Mouse (Mus musculus): ENCODE results near the gene Ahcy.

DNA sequence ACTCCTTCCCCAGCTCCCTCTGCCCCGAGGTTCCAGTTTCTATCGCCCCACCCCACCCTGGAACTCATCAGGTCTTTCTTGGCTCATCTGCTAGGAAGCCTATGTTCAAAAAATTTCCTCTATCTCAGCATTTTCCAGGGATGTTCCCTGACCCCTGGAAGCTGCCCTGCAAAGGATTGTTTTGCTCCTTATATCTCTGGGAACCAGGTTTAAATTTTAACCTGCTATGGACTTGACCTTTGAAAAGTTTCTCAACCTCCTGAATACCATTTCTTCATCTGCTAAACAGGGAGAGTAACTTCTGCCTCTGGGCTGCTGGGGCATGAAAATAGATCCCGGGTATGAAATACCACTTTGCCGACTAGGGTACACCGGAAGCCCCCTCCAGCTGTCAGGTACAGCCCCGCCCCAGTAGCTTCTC lies 27.5 kb upstream of the Ahcy start:
- TF ChIP-seq CTCF (IDR thresholded peaks at IDR 0.05; ENCODE audit: low read depth) (no peak), EP300 (IDR thresholded peaks at IDR 0.05; ENCODE audit: low read depth) (peak; percentile 46; the same call in 1 of the 2 replicates)
